Mouse (Mus musculus) myocyte (in vitro differentiated cells): Measurements from ENCODE around the gene Plxna4.

Source experiments
- MAX ChIP-seq: IDR thresholded peaks from one replicate; pipeline ENCODE4 v1.6.1; 2011; ENCODE audit warnings: low read depth, mild to moderate bottlenecking, control low read depth
- MYOG ChIP-seq, 3 experiments: IDR thresholded peaks; one replicate each; pipeline ENCODE4 v1.6.1; 2011; ENCODE audit warnings: control low read depth in 2 of 3, low read depth in 2 of 3, mild to moderate bottlenecking in 2 of 3; ENCODE audit not compliant: insufficient read length in 2 of 3, control insufficient read depth in 1 of 3, insufficient read depth in 1 of 3
- POLR2A ChIP-seq: IDR thresholded peaks from one replicate; pipeline ENCODE4 v1.6.1; 2011; ENCODE audit warnings: low read depth, mild to moderate bottlenecking, control low read depth, moderate library complexity; ENCODE audit not compliant: insufficient read length
- REST ChIP-seq: IDR thresholded peaks from one replicate; pipeline ENCODE4 v1.6.1; 2011; ENCODE audit warnings: mild to moderate bottlenecking, control low read depth, moderate library complexity; ENCODE audit not compliant: insufficient read depth, insufficient read length
- SRF ChIP-seq: IDR thresholded peaks from one replicate; pipeline ENCODE4 v1.6.1; 2011; ENCODE audit warnings: low read depth; ENCODE audit not compliant: control insufficient read depth, insufficient read length
- USF1 ChIP-seq: IDR thresholded peaks from one replicate; pipeline ENCODE4 v1.6.1; 2011; ENCODE audit warnings: low read depth, mild to moderate bottlenecking, control low read depth, moderate library complexity

- TF ChIP-seq REST (no peak), SRF (no peak), POLR2A (no peak), USF1 (no peak), MAX (no peak), MYOG (IDR thresholded peaks at IDR 0.05; ENCODE audit: control insufficient read depth in 1 of 3, insufficient read depth in 1 of 3, insufficient read length in 2 of 3, low read depth in 2 of 3) (no peak)
Measured at GRCm38 (mm10) chr6:32357497-32357896, 230.5 kb downstream of the Plxna4 start.
